ENCODE assay signal across 12 mouse cellular contexts in the genomic region with DNA sequence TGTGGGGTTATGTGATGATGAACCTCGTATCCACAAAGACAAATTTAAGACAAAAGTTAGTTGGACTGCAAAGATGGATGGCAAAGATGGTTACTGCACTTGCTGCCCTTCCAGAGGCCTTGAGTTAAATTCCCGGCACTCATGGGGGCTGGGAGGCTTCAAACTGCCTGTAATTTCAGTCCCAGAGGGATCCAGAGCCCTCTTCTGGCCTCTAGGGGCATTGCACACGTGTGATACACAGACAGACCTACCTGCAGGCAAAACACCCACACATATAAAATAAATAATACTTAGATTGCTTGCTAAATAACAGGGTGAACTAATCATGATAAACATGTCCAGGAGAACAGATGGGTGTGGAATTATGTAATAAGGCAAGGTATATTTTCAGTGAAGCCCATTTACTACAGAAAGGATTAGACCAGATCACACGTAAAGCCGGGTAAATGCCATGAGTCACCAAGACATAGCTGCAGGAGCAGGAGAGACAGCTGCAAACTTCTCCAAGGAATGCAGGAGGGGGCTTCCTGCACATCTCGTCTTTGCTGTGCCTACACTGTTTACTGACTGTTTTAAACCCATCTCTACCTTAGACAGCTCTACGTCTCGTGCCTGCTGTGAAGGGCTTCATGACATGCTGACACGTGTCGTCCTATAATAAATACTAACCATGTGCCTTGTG. TPM values are rescaled to one million over a fixed set of nuclear protein-coding genes. Genes with fewer than 3 reads are reported as not detected.
A peak's percentile ranks its signal among the peaks of the same experiment; 100 is the strongest.
DNase-seq lines count a peak whose midpoint lies in the region; TF ChIP-seq lines count a peak whose summit lies in the region.
"Had no signal": no experiment of that assay in that cellular context is flagged by ENCODE, and none has a peak within 500 bp of the region (broad histone marks: within the 10 kb centered on the region; RNA-seq: fewer than 3 reads in every experiment).

No protein-coding gene starts in this region.

- H3K9me3 ChIP-seq in forebrain, embryonic 10.5 days, result peaks cover 4% of the 10 kb centered on the region; the same call in 1 of the 2 replicates
- H3K9me3 ChIP-seq: forebrain, embryonic 13.5 days; hindbrain, embryonic 10.5 days had no signal

- WGBS in small intestine, adult 2 months, result 91% methylated on average over 10 of the region's 10 CpGs
- WGBS in forebrain, embryonic 10.5 days, result 93% methylated on average over 10 of the region's 10 CpGs

- peak; percentile 18; the same call in 1 of the 2 replicates for TF ChIP-seq CTCF in testis, adult 2 months (IDR thresholded peaks at IDR 0.05; ENCODE audit: control insufficient read depth, insufficient read depth, insufficient replicate concordance, low read depth, low read length)
- peak; percentile 58; the same call in 1 of the 2 replicates for TF ChIP-seq CTCF in small intestine, adult 2 months (IDR thresholded peaks at IDR 0.05; ENCODE audit: extremely low read depth, insufficient read length, insufficient replicate concordance, low read depth, low read length)

- H3K36me3 ChIP-seq in testis, adult 2 months (ENCODE audit: control insufficient read depth, insufficient read depth, low read length), result no peaks in the 10 kb centered on the region
- no peaks in the 10 kb centered on the region for H3K36me3 ChIP-seq in small intestine, adult 2 months (ENCODE audit: control insufficient read depth, insufficient read depth, low read length)
- H3K36me3 ChIP-seq in forebrain, embryonic 10.5 days (replicated peaks), result peaks cover 42% of the 10 kb centered on the region

- no peak overlapping the region for H3K27ac ChIP-seq in testis, adult 2 months (ENCODE audit: control insufficient read depth, insufficient read depth, low read depth, low read length)
- H3K27ac ChIP-seq in small intestine, adult 2 months (ENCODE audit: insufficient read depth, low read depth, low read length), result no peak overlapping the region
- no peak overlapping the region for H3K27ac ChIP-seq in forebrain, embryonic 10.5 days
- H3K27ac ChIP-seq: forebrain, embryonic 13.5 days; hindbrain, embryonic 10.5 days had no signal

- TF ChIP-seq POLR2A in testis, adult 2 months (IDR thresholded peaks at IDR 0.05; ENCODE audit: control insufficient read depth, low read depth, low read length), result no peak
- no peak for TF ChIP-seq POLR2A in small intestine, adult 2 months (IDR thresholded peaks at IDR 0.05; ENCODE audit: low read depth, low read length)

- H3K27me3 ChIP-seq in testis, adult 2 months (ENCODE audit: control insufficient read depth, insufficient read depth, low read length), result no peaks in the 10 kb centered on the region
- H3K27me3 ChIP-seq in small intestine, adult 2 months (ENCODE audit: control insufficient read depth, insufficient read depth, low read length), result no peaks in the 10 kb centered on the region
- H3K27me3 ChIP-seq in forebrain, embryonic 10.5 days (ENCODE audit: poor library complexity, severe bottlenecking), result no peaks in the 10 kb centered on the region
- H3K27me3 ChIP-seq: forebrain, embryonic 13.5 days had no signal

- no peaks in the 10 kb centered on the region; the same call in 1 of the 2 replicates for H3K4me1 ChIP-seq in testis, adult 2 months (ENCODE audit: control insufficient read depth, insufficient read depth, low read length)
- H3K4me1 ChIP-seq in small intestine, adult 2 months (ENCODE audit: control insufficient read depth, insufficient read depth, insufficient read length, low read length), result peaks cover 3% of the 10 kb centered on the region; the same call in 1 of the 2 replicates
- peaks cover 26% of the 10 kb centered on the region for H3K4me1 ChIP-seq in forebrain, embryonic 10.5 days

- H3K4me3 ChIP-seq in testis, adult 2 months (ENCODE audit: control insufficient read depth, low read depth, low read length), result no peak overlapping the region
- no peak overlapping the region for H3K4me3 ChIP-seq in small intestine, adult 2 months (ENCODE audit: low read depth, low read length)
- H3K4me3 ChIP-seq in forebrain, embryonic 10.5 days, result no peak overlapping the region
- H3K4me3 ChIP-seq: forebrain, embryonic 13.5 days; hindbrain, embryonic 10.5 days had no signal

- peak; percentile 29 for DNase-seq in kidney, adult 18-20 months
- no peak for DNase-seq in kidney, postnatal 4 days
- no peak for DNase-seq in testis, postnatal 14 days (ENCODE audit: low spot score)
- DNase-seq in NIH3T3 (ENCODE audit: low read depth), result peak; percentile 32
- DNase-seq in adrenal gland, adult 8-10 months, result no peak
- DNase-seq in forebrain, embryonic 10.5 days (ENCODE audit: extremely low spot score, low spot score), result no peak
- DNase-seq: kidney, postnatal 10 days; lung, postnatal 4 days had no signal

RNA-seq across cellular contexts. Expression of a gene that starts 5.7 kb away (rescaled TPM):
- polyA plus RNA-seq in testis, adult 2 months (2012; rRNA removed), result 66.8 and 80.0 TPM in 2 replicates
- polyA plus RNA-seq in small intestine, adult 2 months (2012; rRNA removed), result 0.63 and 2.1 TPM in 2 replicates
- total RNA-seq in adrenal gland, adult 8-10 months (2022), result 10 to 100 TPM; 23.7 to 42.1 (median 28.6) TPM
- 47.8 and 50.5 TPM in 2 replicates for polyA plus RNA-seq in forebrain, embryonic 10.5 days (2016; fragmentation: Nextera tagmentation; extraction: Ambion mirVana)

Comparison
In these comparisons a context has a peak if more than half of its experiments do, and no peak if none do; other contexts are left out.
1. DNase-seq: peak in kidney, adult 18-20 months (single experiment) and NIH3T3 (single experiment); none in kidney, postnatal 4 days (0 of 2), testis, postnatal 14 days (single experiment), adrenal gland, adult 8-10 months (single experiment) and forebrain, embryonic 10.5 days (single experiment).
2. RNA of a gene that starts 5.7 kb away (polyA plus RNA-seq): 66.8 to 80.0 TPM in testis, adult 2 months and 47.8 to 50.5 TPM in forebrain, embryonic 10.5 days; 0.63 to 2.1 TPM in small intestine, adult 2 months; every median in the first group is over 10 times any median in the second.